Mouse (Mus musculus) heart, adult 2 months (tissue): ENCODE results near the gene Gm15557.

ENCODE experiments used
- CTCF ChIP-seq: fragments of 200-600 bp; IDR thresholded peaks from 2 replicates; pipeline ENCODE4 v1.8.1; 2022; ENCODE audit warnings: antibody characterized with exemption, mild to moderate bottlenecking, moderate library complexity
- POLR2A ChIP-seq: fragments of 200-500 bp; IDR thresholded peaks from 2 replicates; pipeline ENCODE4 v1.6.1; 2011; ENCODE audit warnings: mild to moderate bottlenecking, low read depth, low read length, control low read depth; ENCODE audit not compliant: insufficient read depth

DNA sequence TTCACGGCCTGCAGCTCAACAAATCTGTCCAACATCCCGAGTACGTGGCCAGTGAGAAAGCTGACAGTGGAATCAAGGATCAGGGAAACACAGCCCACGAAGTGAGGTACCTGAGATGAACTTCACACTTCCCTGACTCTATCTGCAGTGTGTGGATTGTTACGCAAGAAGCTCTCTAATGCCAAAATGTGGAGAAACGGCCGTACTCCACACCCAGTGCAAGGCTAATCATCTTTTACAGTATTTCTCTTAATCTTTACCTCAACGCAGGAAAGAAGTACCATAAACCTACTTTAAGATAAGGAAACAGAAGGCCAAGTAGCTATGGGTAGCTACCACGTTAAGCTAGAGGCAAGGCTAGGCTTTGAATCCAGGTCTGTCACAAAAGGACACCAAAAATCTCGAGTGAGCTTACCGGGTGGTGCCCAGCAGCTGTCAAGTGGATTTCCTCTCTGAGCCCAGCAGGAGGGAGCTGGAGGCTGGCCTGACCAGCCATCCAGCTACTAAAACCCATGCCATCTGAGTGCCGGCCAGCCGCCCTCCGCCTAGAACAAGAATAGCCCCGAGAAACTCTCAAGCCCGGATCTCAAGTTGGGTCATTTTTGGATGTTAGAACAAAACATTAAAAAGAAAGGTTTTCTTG is 37.4 kb upstream of the Gm15557 start:
- TF ChIP-seq POLR2A (no peak), CTCF (peak; percentile 14; the same call in 1 of the 2 replicates)
